Mouse (Mus musculus) adipose tissue, adult 10 weeks (tissue): ENCODE measurements around the gene Gm10306. TPM values are rescaled to one million over a fixed set of nuclear protein-coding genes. Genes with fewer than 3 reads are reported as not detected.

Source experiments
- polyA plus RNA-seq: library from polyadenylated mRNA; stranded (reverse); fragments of 350-450 nt; fragmentation: Illumina TruSeq; extraction: RNeasy Lipid Tissue Mini Kit (QIAGEN cat#74804); gene quantifications from one replicate; pipeline ENCODE4 v1.2.3, GENCODE M21; 2014; ENCODE audit warnings: low read depth, low replicate concordance

The Gm10306 gene
- polyA plus RNA-seq = not detected

GRCm38 (mm10) chr4:94556265-94557054 is at the start of gene Gm10306, which contains the start of gene Caap1:
TSS of gene Gm10306 (plus strand) at chr4:94556546.
TSS of gene Caap1 (minus strand) at chr4:94556796.

GRCm38 (mm10) chr4:94603031-94603629 is 46.8 kb downstream of the Gm10306 start, which contains the start of gene Plaa:
TSS of gene Plaa (minus strand) at chr4:94603244.

Other genes starting within 250 kb of the Gm10306 start
- 9.0 TPM for gene Caap1, start 250 bp downstream of the Gm10306 start, polyA plus RNA-seq
- 37.5 TPM for gene Plaa, start 46.7 kb downstream of the Gm10306 start, polyA plus RNA-seq
- 17.6 TPM for gene Ift74, start 57.9 kb downstream of the Gm10306 start, polyA plus RNA-seq
- gene Lrrc19, start 93.6 kb downstream of the Gm10306 start, polyA plus RNA-seq = not detected
- 13.5 TPM for gene Tek, start 182.7 kb downstream of the Gm10306 start, polyA plus RNA-seq